Mouse (Mus musculus) urinary bladder, postnatal 25 days (tissue): ENCODE results near the gene Gm20896.
"Not testable (repeated sequence)": the region's sequence is repeated elsewhere in the genome, so short reads cannot be mapped to it uniquely, and the experiment has no call there.

Experiments
- DNase-seq: peaks from one replicate; pipeline ENCODE4 v3.0.0; 2022; ENCODE audit warnings: low spot score

Gene Gm20896

DNA sequence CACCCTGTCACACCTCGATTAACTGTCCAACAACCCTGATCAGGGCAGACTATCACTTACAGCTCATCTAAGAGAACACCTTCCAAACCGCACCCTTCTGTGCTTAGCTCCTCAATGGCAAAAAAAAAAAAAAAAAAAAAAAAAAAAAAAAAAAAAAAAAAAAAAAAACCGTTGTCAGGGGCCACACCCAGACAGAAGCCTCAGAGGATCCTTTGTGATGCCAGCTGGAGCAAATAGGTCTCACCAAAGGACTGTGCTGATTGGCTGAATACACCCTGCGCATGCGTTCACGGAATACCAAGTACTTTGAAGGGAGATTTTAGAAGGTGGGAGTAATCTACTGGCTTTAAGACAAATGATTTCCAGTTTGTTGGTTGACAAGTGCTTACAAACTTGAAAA, at the start of gene Gm20896:
Gene Gm20896, minus strand, starts transcription at position 101 of the 400 bp plus-strand sequence.
- not testable (repeated sequence) for DNase-seq
